Mouse (Mus musculus) testis, adult 2 months (tissue): Measurements from ENCODE around the gene Rps19bp1. TPM values are rescaled to one million over a fixed set of nuclear protein-coding genes. Genes with fewer than 3 reads are reported as not detected.

Experiments used
- H3K27ac ChIP-seq: fragments of 200-500 bp; 2 replicates; pipeline ENCODE4 v1.5.1; 2012; ENCODE audit warnings: low read depth, low read length; ENCODE audit not compliant: control insufficient read depth, insufficient read depth
- H3K27me3 ChIP-seq: fragments of 200-500 bp; 2 replicates; pipeline ENCODE4 v1.6.1; 2012; ENCODE audit warnings: mild to moderate bottlenecking, low read length, moderate library complexity; ENCODE audit not compliant: control insufficient read depth, insufficient read depth
- H3K36me3 ChIP-seq: fragments of 200-500 bp; 2 replicates; pipeline ENCODE4 v1.6.1; 2012; ENCODE audit warnings: mild to moderate bottlenecking, low read length; ENCODE audit not compliant: control insufficient read depth, insufficient read depth
- H3K4me1 ChIP-seq: fragments of 200-500 bp; 2 replicates; pipeline ENCODE4 v1.6.1; 2012; ENCODE audit warnings: low read length; ENCODE audit not compliant: control insufficient read depth, insufficient read depth
- H3K4me3 ChIP-seq: fragments of 200-500 bp; 2 replicates; pipeline ENCODE4 v1.5.1; 2012; ENCODE audit warnings: low read depth, mild to moderate bottlenecking, low read length, moderate library complexity, mixed read lengths; ENCODE audit not compliant: control insufficient read depth
- CTCF ChIP-seq: fragments of 200-500 bp; IDR thresholded peaks from 2 replicates; pipeline ENCODE4 v1.5.1; 2012; ENCODE audit warnings: low read depth, mild to moderate bottlenecking, inconsistent platforms, low read length, moderate library complexity; ENCODE audit not compliant: control insufficient read depth, insufficient read depth, insufficient replicate concordance
- POLR2A ChIP-seq: fragments of 200-500 bp; IDR thresholded peaks from 2 replicates; pipeline ENCODE4 v1.6.1; 2012; ENCODE audit warnings: low read depth, mild to moderate bottlenecking, inconsistent platforms, low read length, moderate library complexity; ENCODE audit not compliant: control insufficient read depth
- polyA plus RNA-seq: library from polyadenylated mRNA; depleted of rRNA; stranded (reverse); fragments of >200 nt; gene quantifications from 2 replicates; pipeline ENCODE4 v1.2.3, GENCODE M21; 2012

Gene Rps19bp1
- polyA plus RNA-seq, 1 experiment = 13.6 TPM

DNA sequence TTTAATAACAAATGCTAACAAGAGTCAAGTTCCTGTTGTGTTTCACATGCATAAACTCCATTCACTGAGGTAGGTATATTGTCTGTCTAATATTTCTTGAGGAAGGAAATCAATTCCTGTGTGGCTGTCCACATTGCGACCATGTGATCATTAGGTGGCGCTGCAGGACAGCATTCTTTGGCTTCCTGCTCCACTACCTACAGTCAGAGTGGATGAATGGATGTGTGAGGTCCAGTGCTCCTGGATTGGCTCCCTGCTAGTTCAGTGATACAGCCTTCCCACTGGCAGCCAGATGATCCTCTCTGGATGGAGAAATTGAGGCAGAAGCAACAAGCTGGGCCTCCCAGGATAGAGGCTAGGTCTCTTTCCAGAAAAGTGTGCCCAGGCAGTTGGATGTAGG, 2.2 kb upstream of the Rps19bp1 start:
- peak; percentile 59; the same call in 1 of the 2 replicates for TF ChIP-seq CTCF
- TF ChIP-seq POLR2A = no peak
- H3K27me3 ChIP-seq = no peaks in the 10 kb centered on the region
- no peak overlapping the region for H3K4me3 ChIP-seq
- H3K4me1 ChIP-seq = peaks cover 5% of the 10 kb centered on the region
- H3K27ac ChIP-seq = no peak overlapping the region
- H3K36me3 ChIP-seq = no peaks in the 10 kb centered on the region

- TF ChIP-seq CTCF = no peak
- no peak for TF ChIP-seq POLR2A
- Histone ChIP-seq H3K4me1 (peaks cover 8% of the 10 kb centered on the region), H3K36me3 (no peaks in the 10 kb centered on the region; the same call in none of the 2 replicates), H3K4me3 (no peak overlapping the region), H3K27ac (no peak overlapping the region), H3K27me3 (no peaks in the 10 kb centered on the region)
Observed at GRCm38 (mm10) chr15:80261100-80261499, 3.0 kb downstream of the Rps19bp1 start.

DNA sequence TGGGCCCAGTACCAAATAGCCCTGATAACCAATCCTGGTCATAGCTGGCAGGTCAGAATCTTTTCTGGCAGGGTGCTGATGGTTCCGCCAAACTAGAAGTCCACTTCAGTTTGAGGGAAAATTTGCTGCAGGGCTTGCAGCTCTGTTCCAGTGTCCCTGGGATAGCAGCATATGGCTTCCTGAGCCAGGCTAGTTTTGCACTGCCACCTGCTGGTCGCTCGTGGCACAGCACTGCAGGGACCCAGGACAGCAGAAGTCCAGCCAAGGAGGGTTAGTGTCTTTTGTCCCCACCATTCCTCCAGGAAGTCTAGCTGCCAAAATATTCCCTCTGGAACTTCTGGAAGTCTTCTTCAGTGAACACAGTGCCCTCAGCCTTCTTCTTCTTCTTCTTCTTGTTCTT, 3.4 kb downstream of the Rps19bp1 start:
- Histone ChIP-seq H3K36me3 (no peaks in the 10 kb centered on the region; the same call in none of the 2 replicates), H3K4me3 (no peak overlapping the region), H3K4me1 (peaks cover 8% of the 10 kb centered on the region), H3K27me3 (no peaks in the 10 kb centered on the region), H3K27ac (no peak overlapping the region)
- TF ChIP-seq POLR2A (no peak), CTCF (peak; percentile 96)

DNA sequence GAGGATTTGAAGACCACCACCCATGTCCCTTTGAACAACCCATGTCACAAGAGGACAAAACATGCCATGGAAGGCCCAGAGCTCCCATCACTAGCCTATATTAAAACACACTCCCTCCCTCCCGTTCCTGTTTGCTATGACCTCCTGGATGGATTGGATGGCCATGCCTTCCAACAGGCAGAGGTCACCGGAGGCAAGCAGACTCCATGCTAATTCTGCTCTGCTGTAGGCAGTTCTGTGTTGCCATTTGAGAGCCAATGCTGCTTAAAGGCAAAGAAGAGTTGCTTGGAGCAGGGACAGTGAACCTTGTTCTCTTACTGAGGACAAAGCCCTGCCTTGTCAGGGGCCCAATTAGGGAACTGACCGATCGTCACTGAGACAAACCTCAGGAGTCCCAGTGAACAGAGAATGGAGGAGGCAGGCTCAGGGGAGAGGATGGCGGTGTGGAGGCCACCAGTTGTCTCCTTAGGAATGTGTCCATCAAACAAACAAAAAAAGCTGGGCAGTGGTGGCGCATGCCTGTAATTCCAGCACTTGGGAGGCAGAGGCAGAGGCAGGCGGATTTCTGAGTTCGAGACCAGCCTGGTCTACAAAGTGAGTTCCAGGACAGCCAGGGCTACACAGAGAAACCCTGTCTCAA, 4.6 kb downstream of the Rps19bp1 start:
- TF ChIP-seq CTCF (no peak), POLR2A (no peak)
- Histone ChIP-seq H3K27me3 (no peaks in the 10 kb centered on the region), H3K36me3 (no peaks in the 10 kb centered on the region; the same call in none of the 2 replicates), H3K27ac (no peak overlapping the region), H3K4me1 (peaks cover 8% of the 10 kb centered on the region), H3K4me3 (no peak overlapping the region)

DNA sequence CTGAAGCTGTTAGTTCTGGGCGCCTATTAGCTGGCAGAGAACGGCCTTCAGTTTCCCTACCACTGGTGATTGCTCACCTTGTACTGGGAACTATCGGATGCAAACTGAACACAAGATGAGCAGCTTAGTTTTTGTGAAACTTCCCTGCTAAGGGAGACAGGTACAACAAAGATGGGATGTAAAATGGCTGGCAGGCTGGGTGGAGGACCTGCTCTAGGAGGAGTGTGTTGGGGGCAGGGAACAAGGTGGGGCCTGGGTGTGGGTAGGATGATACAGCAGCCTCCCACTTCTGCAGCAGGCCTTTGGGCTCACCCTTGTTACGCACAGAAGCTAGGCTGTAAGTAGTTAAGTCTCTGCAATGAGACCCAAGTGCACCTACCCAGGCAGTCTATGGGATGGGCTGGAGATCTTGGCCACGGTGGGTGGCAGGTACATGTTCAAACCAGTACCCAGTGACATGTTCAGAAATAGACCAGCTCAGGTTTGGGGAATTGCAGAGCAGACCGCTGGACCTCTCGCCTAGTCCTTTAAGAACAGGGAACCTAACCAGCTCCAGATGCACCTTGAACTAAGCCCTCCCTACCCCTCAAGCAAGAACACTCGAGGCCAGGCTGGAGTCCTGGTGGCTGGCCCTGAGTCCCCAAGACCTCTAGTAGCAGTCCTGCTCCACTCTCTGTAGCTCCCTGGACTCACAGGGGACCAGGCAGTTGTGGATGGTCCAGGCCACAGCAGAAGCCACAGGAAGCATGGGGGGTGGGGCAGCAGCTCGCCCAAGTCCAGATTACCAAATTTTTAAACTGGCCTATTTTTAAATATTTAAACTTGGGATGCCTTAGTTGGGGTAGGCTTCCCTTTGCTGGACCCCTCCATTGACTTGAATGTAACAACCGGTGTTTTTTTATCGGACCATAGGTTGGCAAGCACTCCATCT, 5.6 kb downstream of the Rps19bp1 start:
- Histone ChIP-seq H3K4me3 (no peak overlapping the region), H3K27ac (no peak overlapping the region), H3K27me3 (no peaks in the 10 kb centered on the region), H3K4me1 (peaks cover 9% of the 10 kb centered on the region), H3K36me3 (no peaks in the 10 kb centered on the region; the same call in none of the 2 replicates)
- TF ChIP-seq CTCF (no peak), POLR2A (no peak)

DNA sequence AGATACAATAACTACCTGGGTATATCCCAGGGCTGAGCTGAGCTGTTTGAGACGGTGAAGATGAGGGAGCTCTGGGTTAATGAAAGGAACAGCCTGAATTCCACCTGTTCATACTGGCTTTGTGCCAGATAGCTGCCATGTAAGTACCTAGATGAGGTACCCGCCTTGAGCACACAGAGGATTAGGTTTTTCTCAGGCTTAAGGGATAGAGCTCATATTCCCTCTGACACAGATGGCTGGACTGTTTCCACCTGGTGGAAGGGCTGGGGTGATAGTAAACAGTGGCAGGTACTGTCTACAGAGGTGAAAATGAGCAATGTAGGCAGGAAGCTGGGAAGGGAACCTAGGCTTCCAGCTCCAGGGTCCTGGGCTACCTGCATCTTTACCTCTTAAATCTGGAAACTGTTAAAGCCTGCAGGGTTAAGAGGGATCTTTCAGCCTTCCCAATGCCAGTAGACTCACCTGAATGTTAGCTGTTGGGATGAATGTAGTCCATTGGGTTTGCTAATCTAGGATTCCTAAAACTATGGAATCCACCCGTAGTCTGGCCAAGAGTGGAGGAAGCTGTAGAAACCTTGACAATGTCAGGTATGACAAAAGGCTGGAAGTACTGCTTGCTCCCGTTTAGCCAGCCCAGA, 6.4 kb downstream of the Rps19bp1 start:
- no peak overlapping the region for H3K27ac ChIP-seq
- H3K27me3 ChIP-seq = no peaks in the 10 kb centered on the region
- no peaks in the 10 kb centered on the region; the same call in none of the 2 replicates for H3K36me3 ChIP-seq
- no peak overlapping the region for H3K4me3 ChIP-seq
- H3K4me1 ChIP-seq = peaks cover 8% of the 10 kb centered on the region
- TF ChIP-seq CTCF (no peak), POLR2A (no peak)

GRCm38 (mm10) chr15:80256656-80257601, 7.2 kb downstream of the Rps19bp1 start:
- peak overlapping the region; percentile 87 for H3K4me3 ChIP-seq
- H3K27ac ChIP-seq = no peak overlapping the region
- H3K4me1 ChIP-seq = peaks cover 8% of the 10 kb centered on the region
- TF ChIP-seq CTCF = no peak
- TF ChIP-seq POLR2A = no peak
- H3K36me3 ChIP-seq = no peaks in the 10 kb centered on the region; the same call in none of the 2 replicates
- no peaks in the 10 kb centered on the region for H3K27me3 ChIP-seq
